Mouse (Mus musculus): ENCODE results near the gene Slc38a2. TPM values are rescaled to one million over a fixed set of nuclear protein-coding genes. Genes with fewer than 3 reads are reported as not detected.

Slc38a2 gene
- polyA plus RNA-seq, 1 experiment from 2014 or later, result 134 TPM

- Histone ChIP-seq H3K9ac (no peak overlapping the region), H3K4me2 (no peak overlapping the region), H3K27ac (no peak overlapping the region), H3K4me1 (peaks cover 19% of the 10 kb centered on the region), H3K27me3 (no peaks in the 10 kb centered on the region), H3K9me3 (replicated peaks) (no peaks in the 10 kb centered on the region), H3K36me3 (peaks cover 93% of the 10 kb centered on the region), H3K4me3 (replicated peaks) (no peak overlapping the region)
- WGBS, result 87% methylated on average over 15 of the region's 15 CpGs
- no peak for ATAC-seq (replicated peaks; ENCODE audit: low FRiP score)
Observed at GRCm38 (mm10) chr15:96691381-96691780, 8.1 kb downstream of the Slc38a2 start.

GRCm38 (mm10) chr15:96690829-96691228 is 8.7 kb downstream of the Slc38a2 start:
- ATAC-seq (replicated peaks; ENCODE audit: low FRiP score), result no peak
- 92% methylated on average over 13 of the region's 13 CpGs for WGBS
- H3K4me3 ChIP-seq (replicated peaks), result no peak overlapping the region
- H3K9me3 ChIP-seq (replicated peaks), result no peaks in the 10 kb centered on the region
- no peak overlapping the region for H3K4me2 ChIP-seq
- no peaks in the 10 kb centered on the region for H3K27me3 ChIP-seq
- H3K4me1 ChIP-seq, result peaks cover 13% of the 10 kb centered on the region
- peaks cover 88% of the 10 kb centered on the region for H3K36me3 ChIP-seq
- H3K9ac ChIP-seq, result no peak overlapping the region
- no peak overlapping the region for H3K27ac ChIP-seq

GRCm38 (mm10) chr15:96689919-96690318 is 9.6 kb downstream of the Slc38a2 start:
- H3K36me3 ChIP-seq, result peaks cover 79% of the 10 kb centered on the region
- peaks cover 4% of the 10 kb centered on the region; the same call in 1 of the 2 replicates for H3K4me1 ChIP-seq
- WGBS, result 92% methylated on average over 9 of the region's 9 CpGs
- H3K9me3 ChIP-seq (replicated peaks), result no peaks in the 10 kb centered on the region
- no peak for ATAC-seq (replicated peaks; ENCODE audit: low FRiP score)
- H3K4me2 ChIP-seq, result no peak overlapping the region
- H3K27me3 ChIP-seq, result no peaks in the 10 kb centered on the region
- H3K9ac ChIP-seq, result no peak overlapping the region
- H3K27ac ChIP-seq, result no peak overlapping the region
- H3K4me3 ChIP-seq (replicated peaks), result no peak overlapping the region

GRCm38 (mm10) chr15:96688784-96689318 is 10.7 kb downstream of the Slc38a2 start:
- H3K27ac ChIP-seq, result no peak overlapping the region
- H3K4me1 ChIP-seq, result peaks cover 8% of the 10 kb centered on the region; the same call in 1 of the 2 replicates
- H3K27me3 ChIP-seq, result no peaks in the 10 kb centered on the region
- no peak for ATAC-seq (replicated peaks; ENCODE audit: low FRiP score)
- peaks cover 68% of the 10 kb centered on the region for H3K36me3 ChIP-seq
- no peaks in the 10 kb centered on the region for H3K9me3 ChIP-seq (replicated peaks)
- H3K9ac ChIP-seq, result no peak overlapping the region
- WGBS, result 92% methylated on average over 12 of the region's 12 CpGs
- no peak overlapping the region for H3K4me2 ChIP-seq
- no peak overlapping the region for H3K4me3 ChIP-seq (replicated peaks)

GRCm38 (mm10) chr15:96688036-96688435 is 11.5 kb downstream of the Slc38a2 start:
- Histone ChIP-seq H3K4me2 (no peak overlapping the region), H3K9me3 (replicated peaks) (no peaks in the 10 kb centered on the region), H3K27me3 (no peaks in the 10 kb centered on the region), H3K27ac (no peak overlapping the region), H3K4me3 (replicated peaks) (no peak overlapping the region), H3K4me1 (peaks cover 8% of the 10 kb centered on the region; the same call in 1 of the 2 replicates), H3K36me3 (peaks cover 60% of the 10 kb centered on the region), H3K9ac (no peak overlapping the region)
- WGBS, result 85% methylated on average over 6 of the region's 6 CpGs
- no peak for ATAC-seq (replicated peaks; ENCODE audit: low FRiP score)

- no peak for ATAC-seq (replicated peaks; ENCODE audit: low FRiP score)
- H3K4me2 ChIP-seq, result no peak overlapping the region
- H3K9ac ChIP-seq, result no peak overlapping the region
- H3K27me3 ChIP-seq, result no peaks in the 10 kb centered on the region
- H3K9me3 ChIP-seq (replicated peaks), result no peaks in the 10 kb centered on the region
- H3K36me3 ChIP-seq, result peaks cover 53% of the 10 kb centered on the region
- no peak overlapping the region for H3K27ac ChIP-seq
- 37% methylated on average over 1 of the region's 1 CpGs for WGBS
- peaks cover 8% of the 10 kb centered on the region; the same call in 1 of the 2 replicates for H3K4me1 ChIP-seq
- H3K4me3 ChIP-seq (replicated peaks), result no peak overlapping the region
Observed at GRCm38 (mm10) chr15:96687366-96687765, 12.2 kb downstream of the Slc38a2 start.

- H3K9ac ChIP-seq, result no peak overlapping the region
- peaks cover 44% of the 10 kb centered on the region for H3K36me3 ChIP-seq
- no peak overlapping the region for H3K4me3 ChIP-seq (replicated peaks)
- WGBS, result 77% methylated on average over 9 of the region's 9 CpGs
- H3K27ac ChIP-seq, result no peak overlapping the region
- no peaks in the 10 kb centered on the region for H3K9me3 ChIP-seq (replicated peaks)
- H3K4me2 ChIP-seq, result no peak overlapping the region
- H3K27me3 ChIP-seq, result no peaks in the 10 kb centered on the region
- peaks cover 8% of the 10 kb centered on the region; the same call in 1 of the 2 replicates for H3K4me1 ChIP-seq
- ATAC-seq (replicated peaks; ENCODE audit: low FRiP score), result 0 out of 2 replicates have a peak, but pooled peaks have one; percentile 19
Observed at GRCm38 (mm10) chr15:96686201-96687159, 13.1 kb downstream of the Slc38a2 start.

GRCm38 (mm10) chr15:96685273-96685672 is 14.3 kb downstream of the Slc38a2 start:
- WGBS, result 67% methylated on average over 6 of the region's 6 CpGs

GRCm38 (mm10) chr15:96684132-96684830 is 15.2 kb downstream of the Slc38a2 start:
- H3K9me3 ChIP-seq (replicated peaks), result no peaks in the 10 kb centered on the region
- no peak overlapping the region for H3K27ac ChIP-seq
- ATAC-seq (replicated peaks; ENCODE audit: low FRiP score), result no peak; the same call in 1 of the 2 replicates
- peaks cover 24% of the 10 kb centered on the region for H3K36me3 ChIP-seq
- H3K27me3 ChIP-seq, result 0 out of 2 replicates have a peak, but pooled peaks cover 5% of the 10 kb centered on the region
- H3K4me1 ChIP-seq, result peaks cover 8% of the 10 kb centered on the region; the same call in 1 of the 2 replicates
- peak overlapping the region; percentile 15; the same call in 1 of the 2 replicates for H3K4me2 ChIP-seq
- H3K4me3 ChIP-seq (replicated peaks), result no peak overlapping the region
- H3K9ac ChIP-seq, result no peak overlapping the region
- 40% methylated on average over 11 of the region's 11 CpGs for WGBS

More at GRCm38 (mm10) chr15:96685273-96685672, 14.3 kb downstream of the Slc38a2 start:
- no peaks in the 10 kb centered on the region for H3K27me3 ChIP-seq
- H3K36me3 ChIP-seq, result peaks cover 32% of the 10 kb centered on the region
- no peak overlapping the region for H3K9ac ChIP-seq
- H3K4me1 ChIP-seq, result peaks cover 8% of the 10 kb centered on the region; the same call in 1 of the 2 replicates
- no peak overlapping the region for H3K4me2 ChIP-seq
- no peak for ATAC-seq (replicated peaks; ENCODE audit: low FRiP score)
- no peak overlapping the region for H3K27ac ChIP-seq
- no peak overlapping the region for H3K4me3 ChIP-seq (replicated peaks)
- H3K9me3 ChIP-seq (replicated peaks), result no peaks in the 10 kb centered on the region

GRCm38 (mm10) chr15:96678871-96679773 is 20.4 kb downstream of the Slc38a2 start:
- 65% methylated on average over 19 of the region's 19 CpGs for WGBS
- no peak overlapping the region for H3K4me2 ChIP-seq
- no peak overlapping the region for H3K27ac ChIP-seq
- no peak for ATAC-seq (replicated peaks; ENCODE audit: low FRiP score)
- peaks cover 8% of the 10 kb centered on the region; the same call in 1 of the 2 replicates for H3K4me1 ChIP-seq
- no peaks in the 10 kb centered on the region for H3K9me3 ChIP-seq (replicated peaks)
- H3K36me3 ChIP-seq, result no peaks in the 10 kb centered on the region
- H3K9ac ChIP-seq, result no peak overlapping the region
- no peak overlapping the region for H3K4me3 ChIP-seq (replicated peaks)
- H3K27me3 ChIP-seq, result 0 out of 2 replicates have a peak, but pooled peaks cover 5% of the 10 kb centered on the region

GRCm38 (mm10) chr15:96676518-96676917 is 23.0 kb downstream of the Slc38a2 start:
- Histone ChIP-seq H3K27ac (no peak overlapping the region), H3K4me2 (no peak overlapping the region), H3K9me3 (replicated peaks) (no peaks in the 10 kb centered on the region), H3K4me1 (0 out of 2 replicates have a peak, but pooled peaks cover 7% of the 10 kb centered on the region), H3K36me3 (no peaks in the 10 kb centered on the region), H3K9ac (no peak overlapping the region), H3K27me3 (0 out of 2 replicates have a peak, but pooled peaks cover 5% of the 10 kb centered on the region), H3K4me3 (replicated peaks) (no peak overlapping the region)
- WGBS, result 42% methylated on average over 10 of the region's 10 CpGs
- no peak for ATAC-seq (replicated peaks; ENCODE audit: low FRiP score)
